Mouse (Mus musculus): ENCODE data around the gene Fam92b.

GRCm38 (mm10) chr8:120192118-120192517, 14.9 kb upstream of the Fam92b start:
- TF ChIP-seq CTCF (IDR thresholded peaks at IDR 0.05; ENCODE audit: low read depth, low read length) (no peak), POLR2A (IDR thresholded peaks at IDR 0.05; ENCODE audit: borderline replicate concordance, low read depth, low read length) (no peak)
